Mouse (Mus musculus): Measurements from ENCODE around the gene Ap3b2.

DNA sequence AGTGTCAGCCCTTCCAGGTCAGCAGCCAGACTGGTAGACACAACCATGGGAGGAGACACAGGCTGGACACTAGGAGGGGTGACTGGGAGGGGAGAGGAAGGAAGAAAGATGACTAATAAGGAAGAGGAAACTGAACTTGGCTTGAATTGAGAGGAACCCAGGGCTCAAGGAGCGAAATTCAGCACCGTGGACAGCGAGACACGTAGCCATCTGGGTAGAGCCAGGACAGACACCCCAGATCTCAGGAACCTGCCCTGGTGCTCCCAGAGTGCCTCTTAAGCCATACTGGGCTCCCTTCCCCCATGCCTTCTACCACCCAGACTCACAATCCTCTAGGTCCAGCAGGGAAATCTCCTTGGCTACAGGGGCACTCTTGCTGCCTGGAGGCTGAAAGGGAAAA is 29.6 kb downstream of the Ap3b2 start:
- no peak for TF ChIP-seq CTCF (conservative IDR thresholded peaks at IDR 0.05 in 1 of 2, IDR thresholded peaks at IDR 0.05 in 1 of 2; ENCODE audit: low read depth in 2 of 2, low read length in 2 of 2)
- no peak for TF ChIP-seq JUND (conservative IDR thresholded peaks at IDR 0.05; ENCODE audit: low read depth, low read length)
- no peak for TF ChIP-seq EP300 (IDR thresholded peaks at IDR 0.05; ENCODE audit: low read length)
- TF ChIP-seq NRF1 (IDR thresholded peaks at IDR 0.05; ENCODE audit: low read depth, low read length): no peak

Measured in CH12.LX (cell line).